In genomic region chr10:117494171-117494701, GRCm38 (mm10) we compare ENCODE assay signal across 8 mouse cellular contexts.
DNase-seq lines count a peak whose midpoint lies in the region; ATAC-seq and TF ChIP-seq lines count a peak whose summit lies in the region.

No protein-coding gene starts in this region.

- no peak for ATAC-seq in embryonic facial prominence, embryonic 13.5 days (ENCODE audit: insufficient number of reproducible peaks, insufficient read depth, low FRiP score, low TSS enrichment, low read depth)
- peak; percentile 38 for ATAC-seq in inflammation-experienced regulatory T-cells, adult 6 months
- peak; percentile 59; the same call in 1 of the 2 replicates for ATAC-seq in liver, postnatal 0 days

- no peaks in the 10 kb centered on the region for H3K36me3 ChIP-seq in embryonic facial prominence, embryonic 13.5 days
- H3K36me3 ChIP-seq in liver, postnatal 0 days (replicated peaks; ENCODE audit: insufficient read depth, low read length): no peaks in the 10 kb centered on the region
- H3K36me3 ChIP-seq in small intestine, adult 2 months (ENCODE audit: control insufficient read depth, insufficient read depth, low read length): no peaks in the 10 kb centered on the region

- TF ChIP-seq CTCF in layer of hippocampus, adult 2 months (conservative IDR thresholded peaks at IDR 0.05): no peak
- no peak for TF ChIP-seq CTCF in liver, postnatal 0 days (IDR thresholded peaks at IDR 0.05; ENCODE audit: low read depth)
- TF ChIP-seq CTCF in small intestine, adult 2 months (IDR thresholded peaks at IDR 0.05; ENCODE audit: extremely low read depth, insufficient read length, insufficient replicate concordance, low read depth, low read length): no peak

- H3K4me1 ChIP-seq in embryonic facial prominence, embryonic 13.5 days: peaks cover 6% of the 10 kb centered on the region; the same call in 1 of the 2 replicates
- H3K4me1 ChIP-seq in liver, postnatal 0 days (ENCODE audit: insufficient read depth): 0 out of 2 replicates have a peak, but pooled peaks cover 3% of the 10 kb centered on the region
- no peaks in the 10 kb centered on the region for H3K4me1 ChIP-seq in small intestine, adult 2 months (ENCODE audit: control insufficient read depth, insufficient read depth, insufficient read length, low read length)

- peak overlapping the region; percentile 44 for H3K4me3 ChIP-seq in layer of hippocampus, adult 2 months
- peak overlapping the region; percentile 29 for H3K4me3 ChIP-seq in embryonic facial prominence, embryonic 13.5 days
- H3K4me3 ChIP-seq in liver, postnatal 0 days (ENCODE audit: low read depth, low read length): peak overlapping the region; percentile 49
- H3K4me3 ChIP-seq in small intestine, adult 2 months (ENCODE audit: low read depth, low read length): peak overlapping the region; percentile 57

- no peak for TF ChIP-seq EP300 in liver, postnatal 0 days (IDR thresholded peaks at IDR 0.05; ENCODE audit: low read depth)

- no peak for DNase-seq in layer of hippocampus, adult 2 months (ENCODE audit: low spot score in 2 of 2)
- no peak for DNase-seq in layer of hippocampus, postnatal 36 days
- peak; percentile 40 for DNase-seq in liver, postnatal 0 days
- DNase-seq in layer of hippocampus, adult 8-10 months (ENCODE audit: low spot score in 2 of 2): no peak
- no peak for DNase-seq in right cerebral cortex, postnatal 4 days

- no peaks in the 10 kb centered on the region for H3K9me3 ChIP-seq in embryonic facial prominence, embryonic 13.5 days
- H3K9me3 ChIP-seq in liver, postnatal 0 days (ENCODE audit: low read length): no peaks in the 10 kb centered on the region

- TF ChIP-seq POLR2A in small intestine, adult 2 months (IDR thresholded peaks at IDR 0.05; ENCODE audit: low read depth, low read length): no peak

- H3K9ac ChIP-seq in embryonic facial prominence, embryonic 13.5 days: peak overlapping the region; percentile 41; the same call in 1 of the 2 replicates
- H3K9ac ChIP-seq in liver, postnatal 0 days (replicated peaks): peak overlapping the region; percentile 18

- H3K27ac ChIP-seq in layer of hippocampus, adult 2 months: no peak overlapping the region
- H3K27ac ChIP-seq in embryonic facial prominence, embryonic 13.5 days: peak overlapping the region; percentile 60
- peak overlapping the region; percentile 45 for H3K27ac ChIP-seq in liver, postnatal 0 days (ENCODE audit: low read depth)
- H3K27ac ChIP-seq in small intestine, adult 2 months (ENCODE audit: insufficient read depth, low read depth, low read length): no peak overlapping the region

- no peaks in the 10 kb centered on the region for H3K27me3 ChIP-seq in embryonic facial prominence, embryonic 13.5 days
- H3K27me3 ChIP-seq in liver, postnatal 0 days (ENCODE audit: insufficient read depth, low read length): no peaks in the 10 kb centered on the region
- H3K27me3 ChIP-seq in small intestine, adult 2 months (ENCODE audit: control insufficient read depth, insufficient read depth, low read length): no peaks in the 10 kb centered on the region

- 18% methylated on average over 18 of the region's 18 CpGs for WGBS in embryonic facial prominence, embryonic 13.5 days
- 18% methylated on average over 18 of the region's 18 CpGs for WGBS in liver, postnatal 0 days (ENCODE audit: insufficient replicate concordance)
- 4% methylated on average over 18 of the region's 18 CpGs for WGBS in small intestine, adult 2 months

- peak overlapping the region; percentile 53 for H3K4me2 ChIP-seq in embryonic facial prominence, embryonic 13.5 days
- peak overlapping the region; percentile 69 for H3K4me2 ChIP-seq in liver, postnatal 0 days (ENCODE audit: low read depth, low read length)

Comparison
In these comparisons a context has a peak if more than half of its experiments do, and no peak if none do; other contexts are left out.
1. H3K27ac ChIP-seq: peak in embryonic facial prominence, embryonic 13.5 days (single experiment) and liver, postnatal 0 days (single experiment); none in layer of hippocampus, adult 2 months (single experiment) and small intestine, adult 2 months (single experiment).
2. Peak in every context shown above with its lines, with median percentiles within 50 percentile points of each other: H3K4me3 ChIP-seq.